Mouse (Mus musculus): ENCODE results near the gene Map9. TPM values are rescaled to one million over a fixed set of nuclear protein-coding genes. Genes with fewer than 3 reads are reported as not detected.

The Map9 gene
- polyA plus RNA-seq (2012; rRNA removed; ENCODE audit: low replicate concordance) = 0.50 and 1.3 TPM in 2 replicates

GRCm38 (mm10) chr3:82357797-82358524 is at the start of gene Map9:
Gene Map9 (plus strand): TSS chr3:82358044.

Other genes with a start within 250 kb of the Map9 start
- gene Gucy1a1, start 212.3 kb upstream of the Map9 start, polyA plus RNA-seq (2012; rRNA removed; ENCODE audit: low replicate concordance) = 6.8 and 9.5 TPM in 2 replicates
- gene Npy2r, start 190.0 kb downstream of the Map9 start, polyA plus RNA-seq (2012; rRNA removed; ENCODE audit: low replicate concordance) = 0.12 and 0.36 TPM in 2 replicates

All from mammary gland, adult 2 months (tissue).